Mouse (Mus musculus) forebrain, embryonic 11.5 days (tissue): ENCODE data around the gene Pik3ap1. TPM values are rescaled to one million over a fixed set of nuclear protein-coding genes. Genes with fewer than 3 reads are reported as not detected.

Experiments
- ATAC-seq: fragments of 200-750 bp; cut with Nextera tagmentation; replicated peaks from 2 replicates; pipeline ENCODE4 v1.8.0; 2017; ENCODE audit warnings: moderate TSS enrichment; ENCODE audit not compliant: low FRiP score
- DNase-seq: peaks from one replicate; pipeline ENCODE4 v3.0.0-alpha.2; 2017; ENCODE audit warnings: low spot score
- H3K27ac ChIP-seq: fragments of 300-500 bp; sonication (generic); 2 replicates; pipeline ENCODE4 v1.5.1; 2014; ENCODE audit warnings: low read depth, low read length
- H3K27me3 ChIP-seq: fragments of 300-500 bp; sonication (generic); 2 replicates; pipeline ENCODE4 v1.6.1; 2014; ENCODE audit warnings: mild to moderate bottlenecking, low read length, mixed read lengths; ENCODE audit not compliant: control insufficient read depth, insufficient read depth
- H3K36me3 ChIP-seq: fragments of 300-500 bp; sonication (generic); 2 replicates; pipeline ENCODE4 v1.6.1; 2014; ENCODE audit warnings: mild to moderate bottlenecking, low read length, moderate library complexity, mixed read lengths; ENCODE audit not compliant: control insufficient read depth, insufficient read depth
- H3K4me1 ChIP-seq: fragments of 300-500 bp; sonication (generic); replicated peaks from 2 replicates; pipeline ENCODE4 v1.6.1; 2014; ENCODE audit warnings: low read length, mixed read lengths; ENCODE audit not compliant: control insufficient read depth, insufficient read depth
- H3K4me2 ChIP-seq: fragments of 300-500 bp; sonication (generic); 2 replicates; pipeline ENCODE4 v1.6.1; 2014; ENCODE audit warnings: low read depth, mild to moderate bottlenecking, low read length, moderate library complexity, mixed read lengths; ENCODE audit not compliant: severe bottlenecking
- H3K4me3 ChIP-seq: fragments of 300-500 bp; sonication (generic); 2 replicates; pipeline ENCODE4 v1.5.1; 2014; ENCODE audit warnings: low read depth, low read length
- H3K9ac ChIP-seq: fragments of 300-500 bp; sonication (generic); 2 replicates; pipeline ENCODE4 v1.6.1; 2014; ENCODE audit warnings: low read length
- H3K9me3 ChIP-seq: fragments of 300-500 bp; sonication (generic); 2 replicates; pipeline ENCODE4 v1.6.1; 2016; ENCODE audit warnings: low read length, mixed read lengths; ENCODE audit not compliant: control insufficient read depth
- WGBS: fragments of 180-500 bp; shearing (Covaris S2); extraction: QIAGEN DNeasy Blood & Tissue Kit; methylation state at CpG from one replicate; pipeline ENCODE4 v1.1.7; 2014; 5-methylcytosine and 5-hydroxymethylcytosine counted together
- polyA plus RNA-seq: library from polyadenylated mRNA; unstranded; fragments of >200 nt; fragmentation: Nextera tagmentation; extraction: Ambion mirVana; gene quantifications from 2 replicates; pipeline ENCODE4 v1.2.1, GENCODE M21; 2014

The Pik3ap1 gene
- polyA plus RNA-seq, 1 experiment from 2014 or later = 3.3 TPM

GRCm38 (mm10) chr19:41332986-41333385 is 51.9 kb downstream of the Pik3ap1 start:
- no peaks in the 10 kb centered on the region for H3K4me1 ChIP-seq
- H3K9me3 ChIP-seq = no peaks in the 10 kb centered on the region
- H3K36me3 ChIP-seq = no peaks in the 10 kb centered on the region
- H3K4me2 ChIP-seq = no peak overlapping the region
- no peak overlapping the region for H3K4me3 ChIP-seq
- no peak overlapping the region for H3K9ac ChIP-seq
- no peaks in the 10 kb centered on the region for H3K27me3 ChIP-seq
- no peak overlapping the region for H3K27ac ChIP-seq
- DNase-seq (no peak), ATAC-seq (no peak)
- 89% methylated on average over 8 of the region's 8 CpGs for WGBS

GRCm38 (mm10) chr19:41332228-41332627 is 52.7 kb downstream of the Pik3ap1 start:
- Histone ChIP-seq H3K27ac (no peak overlapping the region), H3K4me3 (no peak overlapping the region), H3K9me3 (no peaks in the 10 kb centered on the region), H3K36me3 (no peaks in the 10 kb centered on the region), H3K9ac (no peak overlapping the region), H3K27me3 (no peaks in the 10 kb centered on the region), H3K4me2 (no peak overlapping the region), H3K4me1 (no peaks in the 10 kb centered on the region)
- 92% methylated on average over 12 of the region's 12 CpGs for WGBS
- no peak for ATAC-seq
- DNase-seq = no peak

- Histone ChIP-seq H3K4me2 (no peak overlapping the region), H3K9me3 (no peaks in the 10 kb centered on the region), H3K4me3 (no peak overlapping the region), H3K27ac (no peak overlapping the region), H3K9ac (no peak overlapping the region), H3K4me1 (no peaks in the 10 kb centered on the region), H3K27me3 (no peaks in the 10 kb centered on the region), H3K36me3 (no peaks in the 10 kb centered on the region)
- WGBS = 80% methylated on average over 7 of the region's 7 CpGs
- ATAC-seq = no peak
- no peak for DNase-seq
Observed at GRCm38 (mm10) chr19:41330401-41330800, 54.5 kb downstream of the Pik3ap1 start.

- H3K27ac ChIP-seq = no peak overlapping the region
- no peak overlapping the region for H3K4me3 ChIP-seq
- ATAC-seq = no peak
- no peaks in the 10 kb centered on the region for H3K9me3 ChIP-seq
- 94% methylated on average over 7 of the region's 7 CpGs for WGBS
- no peak for DNase-seq
- no peaks in the 10 kb centered on the region for H3K4me1 ChIP-seq
- no peak overlapping the region for H3K9ac ChIP-seq
- H3K36me3 ChIP-seq = no peaks in the 10 kb centered on the region
- no peak overlapping the region for H3K4me2 ChIP-seq
- no peaks in the 10 kb centered on the region for H3K27me3 ChIP-seq
Observed at GRCm38 (mm10) chr19:41329961-41330360, 54.9 kb downstream of the Pik3ap1 start.

- H3K4me1 ChIP-seq = no peaks in the 10 kb centered on the region
- H3K9ac ChIP-seq = no peak overlapping the region
- no peak overlapping the region for H3K27ac ChIP-seq
- no peak for ATAC-seq
- no peak overlapping the region for H3K4me3 ChIP-seq
- 87% methylated on average over 9 of the region's 9 CpGs for WGBS
- no peaks in the 10 kb centered on the region for H3K36me3 ChIP-seq
- H3K9me3 ChIP-seq = no peaks in the 10 kb centered on the region
- DNase-seq = no peak
- no peak overlapping the region for H3K4me2 ChIP-seq
- no peaks in the 10 kb centered on the region for H3K27me3 ChIP-seq
Observed at GRCm38 (mm10) chr19:41328743-41329142, 56.2 kb downstream of the Pik3ap1 start.

- ATAC-seq = no peak
Observed at GRCm38 (mm10) chr19:41323813-41324212, 61.1 kb downstream of the Pik3ap1 start.

GRCm38 (mm10) chr19:41323125-41323524 is 61.8 kb downstream of the Pik3ap1 start:
- H3K27me3 ChIP-seq = no peaks in the 10 kb centered on the region
- no peak overlapping the region for H3K4me3 ChIP-seq
- H3K4me2 ChIP-seq = no peak overlapping the region
- no peak overlapping the region for H3K27ac ChIP-seq
- DNase-seq (no peak), ATAC-seq (no peak)
- H3K4me1 ChIP-seq = no peaks in the 10 kb centered on the region
- H3K36me3 ChIP-seq = no peaks in the 10 kb centered on the region
- H3K9me3 ChIP-seq = no peaks in the 10 kb centered on the region
- no peak overlapping the region for H3K9ac ChIP-seq
- WGBS = 87% methylated on average over 4 of the region's 4 CpGs

More at GRCm38 (mm10) chr19:41323813-41324212, 61.1 kb downstream of the Pik3ap1 start:
- Histone ChIP-seq H3K4me1 (no peaks in the 10 kb centered on the region), H3K36me3 (no peaks in the 10 kb centered on the region), H3K4me2 (no peak overlapping the region), H3K4me3 (no peak overlapping the region), H3K9me3 (no peaks in the 10 kb centered on the region), H3K9ac (no peak overlapping the region), H3K27ac (no peak overlapping the region), H3K27me3 (no peaks in the 10 kb centered on the region)
- DNase-seq = no peak

- Histone ChIP-seq H3K27me3 (no peaks in the 10 kb centered on the region), H3K36me3 (no peaks in the 10 kb centered on the region), H3K4me1 (peaks cover 2% of the 10 kb centered on the region; the same call in 1 of the 2 replicates), H3K4me2 (no peak overlapping the region), H3K9me3 (no peaks in the 10 kb centered on the region), H3K4me3 (no peak overlapping the region), H3K9ac (no peak overlapping the region), H3K27ac (no peak overlapping the region)
- DNase-seq (no peak), ATAC-seq (no peak)
- WGBS = 88% methylated on average over 4 of the region's 4 CpGs
Observed at GRCm38 (mm10) chr19:41321149-41321548, 63.8 kb downstream of the Pik3ap1 start.

GRCm38 (mm10) chr19:41317315-41318095 is 67.4 kb downstream of the Pik3ap1 start:
- no peak overlapping the region for H3K9ac ChIP-seq
- WGBS = 27% methylated on average over 11 of the region's 11 CpGs
- peaks cover 2% of the 10 kb centered on the region; the same call in 1 of the 2 replicates for H3K4me1 ChIP-seq
- H3K27me3 ChIP-seq = no peaks in the 10 kb centered on the region
- no peak; the same call in 1 of the 2 replicates for ATAC-seq
- H3K4me2 ChIP-seq = no peak overlapping the region
- no peak overlapping the region for H3K4me3 ChIP-seq
- no peaks in the 10 kb centered on the region for H3K36me3 ChIP-seq
- no peaks in the 10 kb centered on the region for H3K9me3 ChIP-seq
- peak; percentile 72 for DNase-seq
- no peak overlapping the region for H3K27ac ChIP-seq
